Mouse (Mus musculus): ENCODE results near the gene Krit1.
A peak's percentile ranks its signal among the peaks of the same experiment; 100 is the strongest.
"Not testable (repeated sequence)": the region's sequence is repeated elsewhere in the genome, so short reads cannot be mapped to it uniquely, and the experiment has no call there.

Gene Krit1

DNA sequence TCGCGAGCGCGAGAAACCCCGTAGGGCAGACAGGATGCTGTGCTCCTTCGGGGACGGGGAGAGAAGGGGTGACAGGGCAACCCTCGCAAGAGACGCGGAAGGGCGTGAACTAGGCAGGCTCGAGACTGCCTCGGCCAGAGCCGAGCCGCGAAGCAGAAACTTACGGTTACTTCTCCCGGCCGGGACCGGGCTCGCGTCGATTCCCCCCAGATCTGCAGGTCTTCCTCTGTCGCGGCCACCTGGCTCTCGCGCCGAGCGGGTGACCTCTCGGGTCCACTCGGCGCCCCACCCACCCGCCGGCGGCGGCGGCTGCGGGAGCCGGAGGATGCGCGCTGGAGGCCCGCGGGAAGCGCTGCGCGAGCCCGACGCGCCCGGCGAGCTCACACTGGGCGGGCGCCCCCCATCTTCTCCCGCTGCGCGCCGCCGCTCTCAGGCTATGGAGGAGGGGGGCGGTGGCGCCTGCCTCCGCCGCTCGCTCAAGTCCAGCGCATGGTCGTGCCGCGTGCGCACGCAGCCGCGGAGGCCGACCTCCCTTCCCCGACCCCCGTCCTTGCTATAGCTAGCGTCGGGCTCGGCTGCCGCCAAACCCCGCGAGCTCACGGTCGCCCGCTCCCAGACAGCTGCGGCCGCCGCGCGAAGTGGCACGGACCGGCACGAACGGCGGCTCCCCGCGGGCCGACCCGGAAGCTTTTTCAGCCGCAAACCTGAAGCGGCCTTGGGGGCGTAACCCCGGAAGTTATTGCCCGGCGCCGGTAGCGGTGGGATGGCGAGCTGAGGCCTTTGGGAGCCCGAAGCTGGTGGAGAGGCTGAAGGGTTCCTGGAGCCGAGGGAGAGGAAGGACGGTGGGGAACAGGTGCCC is at the start of gene Krit1, which contains the start of gene Ankib1:
Gene Krit1 (plus strand): TSS at position 752 of the 859 bp plus-strand sequence.
Gene Ankib1 (minus strand): TSS at position 493 of the 859 bp plus-strand sequence.
- DNase-seq (ENCODE audit: low spot score) = peak; percentile 87

DNA sequence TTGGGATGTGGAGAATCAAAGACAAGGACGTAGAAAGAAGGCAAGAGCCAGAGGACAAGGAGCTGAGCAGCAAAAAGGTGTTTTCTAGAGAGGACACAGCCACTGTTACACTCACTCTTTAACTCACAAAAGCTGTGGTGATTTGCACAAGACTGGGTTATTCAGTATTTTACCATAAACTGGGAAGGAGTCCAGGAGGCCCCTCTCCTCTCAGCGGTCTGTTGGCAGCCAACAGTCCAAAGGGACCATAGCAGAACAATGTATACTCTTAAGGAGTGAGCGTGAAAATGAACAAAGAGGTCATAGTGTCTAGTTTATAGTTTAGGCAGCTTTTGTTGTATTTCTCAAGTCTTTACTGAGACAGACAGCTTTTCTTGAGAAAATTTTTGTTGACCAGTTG is 31.5 kb upstream of the Krit1 start:
- DNase-seq (ENCODE audit: low spot score) = no peak

DNA sequence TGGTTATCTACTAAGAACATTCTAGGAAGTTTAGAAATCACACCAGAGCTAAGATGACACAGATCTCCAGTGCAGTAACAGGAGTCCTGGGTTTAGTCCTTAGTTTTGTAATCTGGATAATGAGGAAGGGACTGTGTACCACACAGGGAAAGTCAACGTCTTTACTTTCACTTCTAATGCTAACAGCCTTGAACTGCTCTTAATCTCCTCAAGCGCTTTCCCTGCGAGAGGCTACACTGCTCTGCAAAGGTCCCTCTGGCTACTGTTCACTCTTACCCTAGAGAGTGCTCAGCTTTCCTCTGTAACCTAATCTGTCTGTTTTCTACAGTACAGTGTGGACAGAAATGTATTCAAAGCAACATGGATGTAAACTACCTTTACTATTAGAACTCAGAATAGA is 31.0 kb upstream of the Krit1 start:
- no peak for DNase-seq (ENCODE audit: low spot score)

DNA sequence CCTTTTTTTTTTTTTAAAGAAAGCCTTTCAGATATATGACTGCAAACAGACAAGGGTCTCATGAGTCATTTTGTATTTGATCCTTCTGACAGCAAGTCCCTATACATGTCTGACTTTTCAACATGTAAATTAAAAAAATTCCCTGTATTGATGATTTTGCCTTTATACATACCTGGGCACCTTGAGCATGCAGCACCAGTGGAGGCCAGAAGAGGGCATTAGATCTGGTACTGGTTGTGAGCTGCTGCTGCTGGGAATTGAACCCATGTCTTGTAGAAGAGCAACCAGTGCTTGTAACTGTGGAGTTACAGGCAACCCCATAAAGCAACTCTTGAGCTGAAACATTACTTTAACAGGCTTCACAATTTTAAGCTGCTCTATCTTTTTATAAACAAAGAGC is 20.3 kb upstream of the Krit1 start:
- no peak for DNase-seq (ENCODE audit: low spot score)

DNA sequence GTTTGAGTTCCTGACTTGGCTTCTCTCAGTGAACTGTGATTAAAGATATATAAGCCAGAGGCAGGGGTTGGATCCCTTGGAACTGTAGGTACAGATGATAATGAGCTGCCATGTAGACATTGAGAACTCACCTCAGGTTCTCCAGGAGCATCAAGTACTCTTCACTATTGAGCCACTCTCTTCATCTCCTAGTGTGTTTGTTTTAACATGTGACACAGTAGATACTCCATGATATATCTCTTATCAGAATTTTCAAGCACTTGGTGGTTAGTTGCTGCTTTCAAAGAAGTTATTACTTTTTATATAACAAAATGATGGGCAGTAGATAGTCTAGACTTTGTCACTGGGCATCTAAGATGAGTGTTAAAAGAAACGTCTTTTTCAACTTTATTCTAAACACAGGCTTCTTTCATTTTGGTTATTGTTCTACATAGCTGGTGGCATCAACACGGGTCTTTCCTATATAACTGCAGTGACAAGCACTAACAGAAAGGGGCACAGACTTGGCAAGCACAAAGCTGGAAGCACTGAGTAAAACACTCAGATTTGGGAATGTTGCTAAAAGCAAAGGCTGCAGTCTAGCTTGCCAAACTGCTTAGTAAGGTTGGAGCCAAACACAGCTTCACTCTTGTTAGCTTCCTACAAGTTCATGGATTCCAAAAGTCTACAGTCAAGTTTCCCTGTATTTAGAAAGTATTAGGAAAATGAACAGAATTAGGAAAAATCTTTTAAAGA is 18.9 kb upstream of the Krit1 start:
- DNase-seq (ENCODE audit: low spot score) = no peak

DNA sequence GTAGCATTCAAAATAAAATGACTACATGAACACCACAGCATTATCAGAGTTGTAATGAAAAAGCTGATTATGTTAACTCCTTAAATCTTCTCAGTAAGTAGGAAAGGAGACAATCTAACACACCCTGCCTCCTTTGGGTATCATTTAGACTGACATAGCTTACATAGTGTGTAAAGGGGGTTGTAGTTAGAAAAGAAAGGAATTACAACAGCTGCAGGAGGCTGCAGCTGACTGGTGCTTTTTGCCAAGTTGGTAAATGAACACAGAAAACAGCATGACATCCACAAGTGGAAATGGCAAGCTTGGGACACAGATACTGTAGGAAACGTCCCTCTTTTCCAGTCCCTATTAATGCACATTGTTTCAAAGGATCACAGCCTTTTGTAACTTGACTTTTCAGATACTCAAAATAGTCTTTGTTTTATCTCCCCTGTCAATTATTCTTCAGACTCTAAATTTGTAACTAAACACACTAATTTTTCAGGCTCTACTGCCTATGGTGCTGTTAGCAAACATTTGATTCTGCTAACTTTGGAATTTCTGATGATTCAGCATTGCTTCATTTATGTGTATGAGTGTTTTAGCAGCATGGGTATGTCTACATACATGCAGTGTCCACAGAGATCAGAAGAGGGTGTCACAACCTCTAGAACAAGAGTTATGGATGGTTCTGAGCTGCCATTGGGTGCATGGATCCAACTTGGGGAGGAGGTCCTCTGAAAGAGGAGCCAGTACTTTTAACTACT is 18.1 kb upstream of the Krit1 start:
- no peak for DNase-seq (ENCODE audit: low spot score)

DNA sequence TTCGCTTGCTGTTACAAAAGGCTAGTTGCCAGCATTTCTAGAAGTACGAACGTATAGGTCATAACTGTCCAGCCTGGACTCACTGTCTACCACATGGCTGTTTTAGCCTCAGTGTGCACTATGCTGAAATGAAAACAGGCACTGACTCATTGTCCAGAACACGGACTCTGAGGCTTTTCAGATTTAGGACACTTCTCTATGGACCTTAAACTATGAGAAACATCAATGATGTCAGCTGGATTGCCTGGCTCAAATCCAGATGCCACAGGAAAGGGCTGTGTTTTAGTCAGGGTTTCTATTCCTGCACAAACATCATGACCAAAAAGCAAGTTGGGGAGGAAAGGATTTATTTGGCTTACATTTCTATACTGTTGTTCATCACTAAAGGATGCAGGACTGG is 15.4 kb upstream of the Krit1 start:
- DNase-seq (ENCODE audit: low spot score) = no peak

DNA sequence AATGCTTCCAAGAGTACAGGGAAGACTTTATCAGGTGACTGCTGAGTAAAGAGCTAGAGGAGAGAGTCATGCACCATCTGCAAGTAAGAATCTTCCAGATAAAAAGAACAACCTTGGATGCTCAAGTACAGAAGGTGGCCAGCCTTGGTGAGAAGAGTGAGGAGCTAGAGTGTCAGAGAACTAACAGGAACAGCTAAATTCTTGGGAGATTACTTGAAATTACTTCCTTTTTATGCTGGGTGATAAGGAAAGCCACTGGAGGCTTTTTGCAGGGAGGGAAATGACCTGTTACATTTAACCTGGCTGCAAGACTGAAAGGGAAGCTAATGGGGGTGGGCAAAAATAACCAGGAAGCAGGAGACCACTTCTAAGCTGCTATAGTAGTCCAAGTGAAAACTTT is 11.9 kb upstream of the Krit1 start:
- no peak for DNase-seq (ENCODE audit: low spot score)

DNA sequence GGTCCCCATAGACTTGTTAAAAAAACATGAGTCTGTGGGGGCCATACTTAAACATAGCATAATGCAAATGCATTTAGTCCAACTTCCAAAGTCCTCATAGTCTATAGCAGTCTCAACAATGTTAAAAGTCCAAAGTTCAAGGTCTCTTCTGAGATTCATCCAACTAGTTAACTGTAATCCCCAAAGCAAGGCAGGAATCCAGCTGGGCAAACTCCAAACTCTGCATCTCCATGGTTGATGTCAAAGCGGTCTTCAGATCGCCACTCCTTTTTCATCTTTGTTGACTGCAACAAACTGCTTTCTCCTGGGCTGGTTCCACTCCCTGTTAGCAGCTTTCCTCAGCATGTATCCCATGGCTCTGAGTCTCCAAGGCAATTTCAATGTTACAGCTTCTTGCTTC is 5.9 kb upstream of the Krit1 start:
- not testable (repeated sequence) for DNase-seq (ENCODE audit: low spot score)

DNA sequence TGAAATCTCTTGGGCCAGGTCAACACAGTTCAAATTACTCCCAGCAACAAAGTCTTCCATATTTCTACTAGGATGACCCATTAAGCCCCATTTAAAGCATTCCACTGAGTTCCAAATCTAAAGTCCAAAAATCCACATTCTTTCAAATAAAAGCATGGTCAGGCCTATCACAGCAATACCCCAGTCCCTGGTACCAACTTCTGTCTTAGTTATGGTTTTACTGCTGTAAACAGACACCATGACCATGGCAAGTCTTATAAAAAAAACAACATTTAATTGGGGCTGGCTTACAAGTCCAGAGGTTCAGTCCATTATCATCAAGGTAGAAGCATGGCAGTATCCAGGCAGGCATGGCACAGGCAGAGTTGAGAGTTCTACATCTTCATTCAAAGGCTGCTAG is 4.3 kb upstream of the Krit1 start:
- not testable (repeated sequence) for DNase-seq (ENCODE audit: low spot score)

DNA sequence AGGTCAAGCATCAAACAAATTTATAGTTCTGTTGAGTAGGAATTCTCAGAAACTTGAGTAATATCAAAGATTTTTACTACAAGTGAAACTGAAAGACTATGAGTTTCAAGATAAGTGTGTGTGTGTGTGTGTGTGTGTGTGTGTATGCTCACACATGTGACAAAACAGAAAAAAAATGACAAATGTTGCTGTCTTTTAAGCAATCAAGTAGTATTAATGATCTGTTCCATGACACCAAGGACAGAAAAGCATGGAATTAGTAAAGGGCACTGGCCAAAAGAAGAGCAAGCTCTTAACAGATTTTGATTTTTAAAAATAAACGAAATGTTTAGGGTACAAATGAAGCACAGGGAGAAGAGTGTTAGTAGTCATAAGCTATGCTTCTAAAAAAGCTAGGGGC is 2.9 kb upstream of the Krit1 start:
- DNase-seq (ENCODE audit: low spot score) = no peak

DNA sequence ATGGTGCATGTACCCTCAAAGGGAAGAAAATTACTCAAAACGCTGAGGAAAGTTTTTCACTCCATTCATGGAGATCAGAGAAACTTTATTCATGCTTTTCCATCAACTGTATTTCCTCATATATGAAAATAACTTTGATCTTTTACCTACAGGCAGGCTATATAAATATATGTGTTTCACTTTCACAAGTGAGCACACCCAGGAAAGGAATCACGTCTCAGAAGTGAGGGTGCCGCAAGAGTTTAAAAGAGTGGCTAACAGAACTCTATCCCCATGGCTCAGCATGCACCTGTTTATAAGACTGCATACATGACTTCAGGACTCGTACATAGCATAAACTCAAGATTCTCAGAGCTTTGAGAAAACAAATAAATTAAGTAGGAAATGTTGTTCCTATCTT is 2.1 kb upstream of the Krit1 start:
- no peak for DNase-seq (ENCODE audit: low spot score)

DNA sequence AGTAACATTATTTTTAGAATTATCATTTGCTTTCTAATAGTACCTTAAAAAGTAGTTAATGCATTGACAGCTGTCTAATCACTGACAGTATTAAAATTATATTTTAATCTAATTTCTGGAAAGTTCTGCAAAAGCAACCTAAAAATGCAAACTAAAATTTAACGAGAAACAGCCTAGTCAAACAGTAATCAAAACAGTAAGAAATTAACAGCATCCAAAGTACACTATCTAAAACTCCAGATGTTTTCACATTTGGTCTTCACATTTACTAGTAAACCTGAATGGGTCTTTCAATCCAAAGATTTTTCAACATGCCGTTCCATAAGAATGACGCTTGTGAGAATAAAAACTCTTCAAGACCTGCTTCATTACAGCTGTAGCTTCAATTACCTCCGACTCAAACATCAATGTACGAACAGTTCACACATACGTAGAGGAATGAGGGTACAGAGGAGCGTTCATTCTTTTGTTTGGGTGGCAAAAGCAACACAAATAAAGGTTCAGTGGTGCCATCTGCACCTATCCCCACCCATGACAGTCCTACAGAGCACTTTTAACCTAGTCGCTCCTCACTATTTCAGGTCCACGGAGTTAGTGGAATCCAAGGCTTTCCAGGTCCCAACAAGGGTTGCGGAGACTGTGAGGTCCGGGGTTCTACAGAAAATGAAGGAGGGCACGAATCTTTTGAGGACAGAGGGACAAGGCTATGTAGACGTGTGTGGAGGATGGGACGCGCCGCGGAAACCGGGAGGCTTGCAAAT is 1.1 kb upstream of the Krit1 start:
- DNase-seq (ENCODE audit: low spot score) = no peak

DNA sequence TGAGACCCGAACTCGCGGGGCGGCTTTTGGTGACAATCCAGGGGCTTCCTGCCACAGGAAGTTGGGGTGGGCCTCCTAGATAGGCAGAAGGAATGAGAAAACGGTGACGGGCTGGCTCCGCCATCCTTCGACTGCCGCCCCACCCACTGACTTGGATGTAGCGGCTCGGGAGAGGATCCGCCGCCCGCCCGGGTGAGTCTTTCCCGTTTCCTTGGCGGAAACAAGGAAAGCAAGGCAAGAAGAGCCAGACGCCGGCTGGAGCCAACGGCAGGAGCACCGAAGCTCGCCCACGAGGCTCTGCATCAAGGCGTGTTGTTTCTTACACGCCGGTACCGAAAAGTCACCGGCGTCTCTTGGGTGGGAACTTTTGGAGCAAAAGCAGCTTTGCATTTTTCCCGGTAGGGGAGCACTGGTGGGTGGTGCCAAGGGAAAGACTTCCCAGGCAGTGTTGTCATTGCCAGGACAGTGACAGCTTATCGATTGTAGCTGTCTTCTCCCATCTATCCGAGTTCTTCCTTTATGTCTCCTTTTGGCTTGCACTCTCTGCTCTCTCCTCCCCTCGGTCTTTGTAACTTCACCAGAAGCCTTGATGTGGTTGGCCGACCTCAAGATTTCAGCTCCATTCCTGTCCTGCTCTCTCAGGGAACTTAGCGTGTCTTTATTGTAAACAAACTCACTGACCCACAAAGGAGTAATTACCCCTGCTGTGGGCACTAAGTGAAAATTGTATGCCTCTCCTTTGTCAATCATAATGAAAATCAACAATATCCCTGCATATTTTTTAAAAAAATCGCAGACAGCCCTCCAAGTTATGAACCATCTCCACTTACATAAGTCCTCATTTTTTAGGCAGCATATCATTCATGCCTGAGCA is 545 bp downstream of the Krit1 start:
- DNase-seq (ENCODE audit: low spot score) = no peak

DNA sequence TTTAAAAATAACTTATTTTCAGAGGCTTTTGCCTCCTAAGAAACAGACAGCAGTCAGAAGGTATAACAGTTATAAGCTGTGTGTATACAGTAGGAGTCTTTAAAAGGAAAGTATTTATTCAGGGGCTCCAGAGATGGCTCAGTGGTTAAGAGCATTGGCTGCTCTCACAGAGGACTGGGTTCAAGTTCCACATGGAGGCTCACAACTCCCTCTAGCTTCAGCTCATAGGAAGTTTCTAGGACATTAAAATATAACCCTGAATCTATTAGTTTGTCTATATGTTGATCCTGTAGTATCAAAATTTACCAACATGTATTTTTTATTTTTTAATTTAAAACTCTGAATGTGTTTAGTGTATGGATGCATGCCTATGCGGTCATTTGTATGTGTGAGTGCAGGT is 5.5 kb downstream of the Krit1 start:
- DNase-seq (ENCODE audit: low spot score) = no peak

DNA sequence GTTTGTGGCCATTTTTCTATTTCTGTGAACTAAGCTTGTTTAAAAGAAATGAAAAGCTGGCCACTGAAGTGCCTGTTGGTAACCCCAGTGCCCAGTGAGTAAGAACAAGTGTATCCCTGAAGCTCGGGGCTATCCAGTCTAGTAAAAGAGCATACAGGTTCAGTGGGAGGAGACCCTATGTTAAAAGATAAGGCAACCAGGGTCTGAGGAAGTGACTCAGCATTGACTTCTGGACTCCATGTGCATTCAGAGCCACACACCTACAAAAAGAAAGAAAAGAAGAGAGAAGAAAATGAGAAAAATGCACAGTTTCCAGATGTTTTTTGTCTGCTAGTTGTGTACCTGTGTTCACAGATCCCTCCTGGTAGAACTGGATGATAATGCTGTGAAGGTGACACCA is 31.1 kb downstream of the Krit1 start:
- no peak for DNase-seq (ENCODE audit: low spot score)

DNA sequence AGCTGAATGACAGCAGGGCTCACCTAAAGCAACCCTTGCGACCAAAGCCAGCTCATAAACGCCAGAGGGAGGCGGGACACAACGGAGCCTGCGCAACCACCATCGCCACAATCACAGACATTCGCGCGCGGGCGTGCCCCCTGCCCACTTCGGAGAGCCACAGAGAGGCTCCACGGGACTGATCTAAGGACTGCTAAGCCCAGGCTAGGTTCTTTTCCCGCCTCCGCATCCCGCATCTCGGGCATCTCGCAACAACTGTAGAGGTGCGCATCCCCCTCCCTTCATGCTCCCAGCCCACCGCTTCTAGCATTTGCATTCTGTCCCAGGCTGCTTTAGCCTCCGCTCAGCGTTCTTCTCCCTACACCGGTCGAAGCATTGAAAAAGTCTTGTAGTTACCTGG is 42.0 kb downstream of the Krit1 start, which contains the start of gene Lrrd1:
Gene Lrrd1 (plus strand): TSS at position 148 of the 400 bp plus-strand sequence.
- DNase-seq (ENCODE audit: low spot score) = no peak

DNA sequence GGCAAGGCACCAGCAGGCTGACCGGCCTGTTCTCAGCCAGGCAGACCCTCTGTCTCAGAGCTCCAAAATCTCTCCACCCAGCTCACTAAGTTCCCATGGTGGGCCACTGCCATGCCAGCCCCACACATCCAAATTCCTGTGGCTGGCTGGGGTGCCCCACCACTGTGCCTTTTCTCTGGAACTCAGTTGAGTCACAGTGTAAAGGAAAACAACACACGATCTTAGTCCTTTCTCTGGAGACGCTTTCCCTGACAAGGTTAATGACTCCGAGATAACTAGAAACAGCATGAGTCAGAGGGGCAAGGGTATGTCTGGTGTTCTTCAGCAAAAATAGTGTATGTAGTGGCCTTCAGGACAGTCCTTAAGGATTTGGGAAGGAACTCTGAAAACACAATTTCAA is 67.2 kb downstream of the Krit1 start:
- no peak for DNase-seq (ENCODE audit: low spot score)

DNA sequence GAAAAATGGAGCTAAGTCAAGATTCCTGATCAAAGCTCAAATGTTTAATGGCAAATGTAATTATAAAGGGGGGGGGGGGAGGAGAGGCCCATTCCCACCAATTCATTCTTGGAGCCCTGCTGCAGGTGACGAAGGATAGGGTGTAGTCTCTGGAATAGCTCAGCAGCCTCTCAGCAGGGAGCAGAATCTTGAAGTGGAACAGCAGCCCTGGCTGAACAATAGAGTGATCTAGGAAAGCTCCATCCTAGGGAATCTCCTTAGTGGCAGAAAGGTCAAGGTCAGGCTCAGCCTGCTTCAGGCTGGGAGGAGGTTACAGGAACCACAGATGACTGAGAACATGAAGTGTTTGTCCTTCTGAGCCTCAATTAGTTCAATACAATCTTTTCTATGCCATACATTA is 69.4 kb downstream of the Krit1 start:
- no peak for DNase-seq (ENCODE audit: low spot score)

DNA sequence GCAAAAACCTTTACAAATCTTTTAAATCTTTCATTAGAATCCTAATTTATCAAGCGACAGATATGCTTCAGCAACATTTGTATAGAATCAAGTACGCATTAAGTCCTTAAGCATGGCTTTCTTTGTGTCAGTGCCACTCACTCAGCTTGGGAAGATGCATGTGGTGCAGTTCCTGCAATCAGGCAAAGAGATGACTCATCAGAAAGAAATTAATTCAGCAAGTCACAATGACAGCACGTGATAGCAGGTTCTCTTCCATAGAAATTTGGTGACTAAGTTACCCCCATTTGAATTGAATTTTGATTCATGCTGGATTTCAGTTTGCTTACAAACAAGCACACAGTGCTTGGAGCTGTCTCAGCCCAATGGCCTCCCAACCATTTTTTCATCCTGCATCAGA is 70.5 kb downstream of the Krit1 start:
- no peak for DNase-seq (ENCODE audit: low spot score)

DNA sequence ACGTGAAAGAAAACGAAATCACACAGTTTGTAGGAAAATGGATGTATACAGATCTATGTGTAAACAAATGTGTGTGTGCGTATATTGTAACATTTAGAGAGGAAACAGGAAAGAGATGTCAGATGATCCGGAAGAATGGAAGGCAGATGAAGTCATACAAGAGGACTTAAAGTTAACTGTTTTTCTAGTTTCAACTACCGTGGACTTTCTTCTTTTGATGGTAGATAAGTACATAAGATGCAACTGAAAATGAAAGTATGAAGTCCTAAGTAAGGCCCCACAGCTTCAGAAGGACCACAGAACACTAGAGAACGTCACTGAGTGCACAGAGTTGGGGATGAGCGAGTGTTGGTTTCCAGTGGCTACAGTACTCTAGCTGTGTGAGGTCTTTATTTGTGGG is 83.9 kb downstream of the Krit1 start:
- DNase-seq (ENCODE audit: low spot score) = not testable (repeated sequence)

Data from urinary bladder, postnatal 25 days (tissue).